Mouse (Mus musculus): Measurements from ENCODE around the gene Galm. TPM values are rescaled to one million over a fixed set of nuclear protein-coding genes. Genes with fewer than 3 reads are reported as not detected.

The Galm gene
- 10 to 100 TPM; 36.2 to 50.6 (median 42.1) TPM for polyA plus RNA-seq (2017; shearing (Covaris generic))

DNA sequence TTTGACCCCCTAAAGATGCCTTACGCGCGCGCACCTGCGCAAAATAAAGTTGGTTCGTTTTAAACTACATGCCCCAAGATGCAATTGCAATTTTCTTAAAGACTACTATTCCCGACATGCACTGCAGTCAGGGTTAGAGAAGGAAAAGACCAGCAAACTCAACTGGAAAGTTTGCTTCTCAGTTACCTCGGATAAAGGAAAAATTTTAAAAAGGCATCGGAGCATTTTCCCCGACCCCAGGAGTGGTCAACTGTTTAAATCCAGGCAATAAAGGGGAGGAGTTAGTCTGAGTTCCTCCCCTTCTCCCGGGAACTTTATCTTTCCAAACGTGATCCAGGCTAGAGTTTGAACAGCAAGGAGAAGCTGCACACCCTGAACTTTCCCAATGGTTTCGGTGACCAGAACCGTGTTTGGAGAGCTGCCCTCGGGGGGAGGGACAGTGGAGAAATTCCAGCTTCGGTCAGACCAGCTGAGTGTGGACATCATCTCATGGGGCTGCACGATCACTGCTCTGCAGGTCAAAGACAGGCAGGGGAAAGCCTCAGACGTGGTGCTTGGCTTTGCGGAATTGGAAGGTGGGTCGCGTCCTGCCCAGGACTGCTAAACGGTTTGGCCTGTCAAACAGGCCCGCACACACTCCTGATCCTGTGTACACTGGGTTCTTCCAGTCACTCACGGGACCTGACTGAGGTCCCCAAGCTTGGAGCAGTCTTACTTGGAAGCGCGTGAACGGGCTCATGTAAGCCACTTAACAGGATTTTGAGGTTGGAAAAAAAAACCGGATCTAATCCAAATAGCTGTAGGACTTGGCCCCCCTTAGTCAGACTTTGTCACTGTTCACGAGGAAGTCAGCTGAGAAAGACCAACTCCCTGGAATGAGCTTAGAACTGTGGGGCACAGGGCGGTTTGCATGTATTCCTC is at the start of gene Galm:
Gene Galm (plus strand): TSS at position 141 of the 921 bp plus-strand sequence.
- ATAC-seq, result peak; percentile 50

DNA sequence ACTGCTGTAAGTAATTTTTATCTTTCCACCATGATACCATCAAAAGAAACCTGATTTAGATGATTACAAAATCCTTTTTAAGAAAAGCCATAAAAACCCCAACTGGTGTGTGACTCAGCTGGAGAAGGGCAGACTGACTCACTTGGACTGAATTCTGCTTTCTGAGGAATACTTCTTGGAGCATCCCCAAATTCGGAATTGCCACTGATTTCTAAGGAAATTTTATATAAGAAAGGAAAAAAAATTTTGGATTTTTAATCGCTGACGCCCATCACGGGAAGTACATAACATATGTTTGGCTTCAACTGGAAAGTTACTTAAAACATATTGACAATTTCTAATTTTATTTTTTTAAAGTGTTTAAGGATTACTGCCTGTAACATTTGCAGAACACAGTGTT is 48.5 kb upstream of the Galm start:
- ATAC-seq, result no peak

DNA sequence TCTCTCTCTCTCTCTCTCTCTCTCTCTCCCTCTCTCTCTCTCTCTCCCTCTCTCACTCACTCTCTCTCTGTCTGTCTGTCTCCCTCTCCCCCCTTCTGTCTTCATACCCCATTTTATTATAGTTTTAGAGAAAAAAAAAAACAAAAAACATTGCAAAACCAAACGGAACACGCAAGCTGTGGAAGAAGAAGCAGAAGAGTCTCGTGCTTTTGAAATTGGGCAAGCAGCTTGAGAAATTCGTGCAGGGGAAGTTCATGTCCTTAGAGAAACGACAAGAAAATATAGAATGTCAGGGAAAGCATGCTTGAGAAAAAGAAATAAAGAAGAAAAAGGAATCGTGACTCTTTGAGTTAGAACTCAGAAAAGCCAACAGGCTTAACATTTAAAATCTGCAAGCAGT is 44.0 kb upstream of the Galm start:
- no peak for ATAC-seq

DNA sequence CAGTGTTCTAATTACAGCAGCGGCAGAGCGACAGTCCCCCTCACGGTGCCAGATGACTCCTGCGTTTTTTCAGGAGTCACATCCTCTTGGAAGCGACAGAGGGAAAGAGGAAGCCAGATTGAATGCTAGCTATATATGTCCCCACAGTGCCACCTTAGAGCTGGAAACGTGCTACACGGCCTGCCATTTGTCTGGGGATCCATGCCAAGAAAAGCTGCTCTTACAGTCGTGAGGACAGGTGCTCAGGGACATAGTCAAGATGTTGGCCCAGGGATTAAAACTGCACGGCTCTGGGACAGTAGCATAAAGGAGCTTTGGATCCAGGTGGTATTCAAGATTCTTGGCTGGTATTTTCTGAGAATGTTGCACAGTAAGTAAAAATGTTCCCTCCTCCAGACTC is 42.8 kb upstream of the Galm start:
- ATAC-seq, result no peak

DNA sequence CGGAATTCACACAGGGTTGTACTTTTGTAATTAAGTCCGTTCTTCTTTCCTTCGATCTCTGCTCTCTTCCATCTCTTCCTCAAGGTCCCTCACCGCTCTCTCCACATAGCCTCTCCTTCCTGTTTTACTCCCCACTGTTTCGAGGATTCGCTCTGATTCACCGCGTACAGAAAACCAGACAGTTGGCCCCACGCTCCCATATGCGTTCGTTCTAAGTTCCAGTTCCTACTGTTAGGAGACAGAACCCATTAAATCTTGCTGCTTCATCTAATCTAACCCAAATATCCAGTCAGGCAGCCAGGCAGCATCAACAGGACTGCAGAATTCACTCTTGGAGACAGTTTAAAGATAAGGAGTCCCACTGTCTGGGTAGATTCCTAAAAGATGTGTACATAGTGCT is 40.7 kb upstream of the Galm start:
- no peak for ATAC-seq

DNA sequence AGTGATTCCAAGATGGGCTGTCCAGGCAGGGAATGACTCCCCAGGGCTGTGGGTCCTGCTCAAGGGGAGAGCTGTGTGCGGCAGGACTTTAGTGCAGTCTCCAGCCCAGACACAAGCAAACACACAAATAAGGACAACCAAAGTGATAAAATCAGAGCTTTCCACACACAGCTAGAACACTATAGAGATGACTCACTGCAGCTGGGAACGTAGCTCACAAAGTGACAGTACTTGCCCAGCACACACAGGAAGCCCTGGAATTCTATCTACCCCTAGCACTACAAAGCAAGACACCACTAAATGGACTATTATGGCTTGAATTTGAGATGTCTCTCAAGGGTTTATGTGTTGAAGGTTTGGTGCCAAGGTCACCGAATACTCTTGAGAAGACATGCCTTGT is 39.1 kb upstream of the Galm start:
- no peak for ATAC-seq

DNA sequence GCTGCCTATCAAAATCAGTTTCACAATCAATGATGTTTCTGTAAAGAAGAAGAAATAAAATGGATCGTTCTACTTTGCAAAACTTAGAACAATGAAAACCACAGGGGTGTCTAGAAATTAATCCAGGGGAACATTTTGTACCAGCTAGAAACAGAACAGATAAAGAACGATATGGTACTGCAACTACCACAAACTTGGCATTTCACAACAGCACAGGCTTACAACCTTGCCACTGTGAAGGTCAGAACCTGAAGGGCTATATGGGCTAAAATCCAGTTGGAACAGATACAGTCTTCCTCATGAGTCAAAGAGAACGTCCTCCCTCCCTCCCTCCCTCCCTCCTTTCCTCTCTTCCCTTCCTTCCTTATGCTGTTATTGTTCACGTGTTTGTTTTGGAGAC is 36.7 kb upstream of the Galm start:
- no peak for ATAC-seq

DNA sequence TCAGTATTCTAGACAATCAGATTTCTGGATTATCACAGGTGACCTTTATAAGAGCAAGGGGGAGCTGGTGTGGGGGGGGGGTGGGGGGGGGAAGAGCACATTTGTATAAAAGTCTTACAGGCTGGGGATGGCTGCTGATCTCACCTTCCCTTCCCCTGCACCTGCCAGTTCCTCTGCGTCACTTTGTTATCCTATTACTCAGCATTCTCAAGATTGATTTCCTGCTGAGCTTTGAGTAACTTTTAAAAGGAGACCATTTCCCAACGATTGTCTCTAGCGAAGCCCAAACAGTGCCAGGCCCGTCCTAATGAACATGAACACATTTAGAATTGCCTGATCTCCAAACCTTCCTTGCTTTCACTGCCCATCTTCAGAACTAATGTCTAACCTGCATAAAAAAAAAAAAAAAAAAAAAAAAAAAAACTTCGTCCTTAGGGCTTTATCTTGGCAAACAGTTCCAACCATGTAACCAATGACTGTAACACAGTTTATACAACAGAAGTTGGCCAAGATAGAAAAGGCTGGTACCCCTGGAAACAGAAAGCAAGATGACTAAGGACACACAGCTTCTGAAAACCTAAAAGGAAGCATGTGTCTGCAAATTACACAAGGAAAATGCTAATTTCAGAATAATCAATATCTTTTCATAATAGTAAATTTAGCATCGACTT is 35.3 kb upstream of the Galm start:
- ATAC-seq, result peak; percentile 40

DNA sequence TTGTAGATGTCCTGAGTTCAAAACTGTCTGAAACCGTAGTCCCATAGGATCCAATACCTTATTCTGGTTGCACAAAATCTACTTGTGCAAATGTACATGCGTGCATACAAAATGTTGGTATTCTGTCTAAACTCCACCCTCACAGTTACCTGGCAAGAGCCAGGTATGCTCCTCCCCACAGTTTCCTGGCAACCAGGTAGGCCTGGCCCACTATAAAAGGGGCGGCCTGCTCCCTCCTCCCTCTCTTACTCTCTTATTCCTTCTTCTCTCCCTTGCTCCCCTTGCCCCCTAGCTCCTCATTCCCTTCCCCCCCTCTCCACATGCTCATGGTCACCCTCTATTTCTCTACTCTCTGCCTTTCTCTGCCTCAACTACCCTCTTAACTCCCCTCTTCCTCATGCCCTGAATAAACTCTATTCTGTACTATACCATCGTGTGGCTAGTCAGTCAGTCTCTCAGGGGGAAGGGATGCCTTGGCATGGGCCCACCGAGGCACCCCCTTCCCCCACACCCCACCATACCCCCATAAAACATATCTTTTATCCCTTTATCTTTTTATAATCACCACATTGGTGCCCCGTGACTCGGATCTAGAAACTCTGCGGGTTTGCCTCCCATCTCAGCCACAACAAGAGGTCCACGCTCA is 31.9 kb upstream of the Galm start:
- ATAC-seq, result no peak

DNA sequence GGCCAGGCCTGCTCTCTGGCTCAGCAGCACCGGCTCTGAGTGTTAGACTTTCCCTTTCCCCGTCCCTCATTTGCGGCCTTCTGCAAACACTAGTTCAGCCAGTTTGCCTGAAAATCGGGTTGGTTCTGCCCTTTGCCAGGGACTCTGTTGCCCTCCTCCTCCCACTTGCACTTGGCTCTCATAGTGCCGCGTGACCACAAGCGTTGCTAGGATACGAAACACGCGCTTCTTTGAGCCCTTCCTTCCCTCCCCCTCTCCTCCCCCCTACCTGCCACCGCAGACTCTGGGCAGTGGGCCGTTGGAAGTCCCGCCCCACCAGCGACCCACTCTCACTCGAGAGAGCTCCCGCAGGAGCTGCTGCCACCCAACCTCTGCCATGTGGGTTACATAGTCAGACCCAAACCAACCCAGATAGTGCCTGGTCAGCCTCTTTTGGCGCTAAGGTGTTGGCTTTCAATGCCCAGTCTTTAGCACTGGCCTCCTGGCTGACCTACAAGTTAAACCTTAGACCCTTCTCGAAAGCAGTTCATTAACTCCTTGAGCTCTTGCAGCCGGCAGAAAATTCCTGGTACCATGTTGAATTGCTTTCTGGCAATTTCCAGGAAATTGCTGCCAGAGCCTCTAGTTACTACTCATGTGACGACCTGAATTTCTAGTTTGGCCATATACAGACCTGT is 31.1 kb upstream of the Galm start:
- ATAC-seq, result peak; percentile 73

DNA sequence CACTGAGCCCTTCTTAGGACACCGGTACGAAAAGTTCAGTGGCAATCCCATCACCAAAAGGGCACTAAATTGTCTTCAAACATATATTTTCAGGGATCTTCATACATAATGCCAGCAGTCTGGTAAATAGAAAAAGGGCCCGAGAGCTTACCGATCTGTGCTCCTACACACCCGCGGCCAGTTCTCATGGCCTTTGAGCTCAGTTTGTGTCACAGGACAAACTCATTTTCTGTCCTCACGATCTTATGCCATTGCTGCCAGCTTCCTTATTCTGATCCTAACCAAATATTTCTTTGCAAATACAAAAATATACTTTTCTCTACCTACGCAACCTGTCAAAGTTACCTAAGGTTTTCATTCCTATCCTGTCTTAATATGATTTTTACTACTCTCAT is 30.6 kb upstream of the Galm start:
- ATAC-seq, result no peak

DNA sequence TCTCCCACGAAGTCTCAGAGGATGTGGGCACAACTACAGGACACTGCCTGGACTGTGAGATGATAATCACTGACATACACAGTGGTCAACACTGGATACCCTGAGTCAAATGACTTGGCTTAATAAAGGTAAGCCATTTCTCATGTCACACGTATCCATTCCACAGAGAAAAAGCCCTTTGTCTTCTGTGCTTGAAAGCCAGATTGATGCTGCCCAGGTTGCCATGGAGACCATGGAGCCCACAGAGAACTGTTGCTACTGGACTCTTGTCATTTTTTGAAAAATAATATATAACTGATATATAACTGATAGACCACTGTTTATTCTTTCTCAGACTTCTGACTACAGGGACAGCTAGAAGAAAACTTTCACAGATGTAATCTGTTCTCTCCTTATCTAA is 30.1 kb upstream of the Galm start:
- no peak for ATAC-seq

DNA sequence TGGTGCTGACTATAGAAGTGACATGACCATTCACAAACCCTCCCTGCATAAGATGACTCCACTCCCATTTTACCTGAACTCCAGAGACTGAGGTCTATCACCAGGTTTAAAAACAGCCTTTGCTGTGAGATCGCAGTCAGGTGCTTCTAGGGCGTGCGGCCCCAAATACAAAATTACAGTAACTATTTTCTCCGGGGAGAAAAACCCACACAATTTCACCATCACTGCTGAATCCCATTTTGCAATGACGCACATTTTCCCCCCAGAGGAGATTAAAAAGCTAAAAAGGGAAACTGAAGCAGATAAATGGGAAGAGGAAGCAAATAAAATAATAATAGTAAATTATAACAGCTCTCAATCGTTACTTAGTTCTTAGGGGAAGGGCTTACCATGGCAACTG is 27.4 kb upstream of the Galm start:
- ATAC-seq, result no peak

DNA sequence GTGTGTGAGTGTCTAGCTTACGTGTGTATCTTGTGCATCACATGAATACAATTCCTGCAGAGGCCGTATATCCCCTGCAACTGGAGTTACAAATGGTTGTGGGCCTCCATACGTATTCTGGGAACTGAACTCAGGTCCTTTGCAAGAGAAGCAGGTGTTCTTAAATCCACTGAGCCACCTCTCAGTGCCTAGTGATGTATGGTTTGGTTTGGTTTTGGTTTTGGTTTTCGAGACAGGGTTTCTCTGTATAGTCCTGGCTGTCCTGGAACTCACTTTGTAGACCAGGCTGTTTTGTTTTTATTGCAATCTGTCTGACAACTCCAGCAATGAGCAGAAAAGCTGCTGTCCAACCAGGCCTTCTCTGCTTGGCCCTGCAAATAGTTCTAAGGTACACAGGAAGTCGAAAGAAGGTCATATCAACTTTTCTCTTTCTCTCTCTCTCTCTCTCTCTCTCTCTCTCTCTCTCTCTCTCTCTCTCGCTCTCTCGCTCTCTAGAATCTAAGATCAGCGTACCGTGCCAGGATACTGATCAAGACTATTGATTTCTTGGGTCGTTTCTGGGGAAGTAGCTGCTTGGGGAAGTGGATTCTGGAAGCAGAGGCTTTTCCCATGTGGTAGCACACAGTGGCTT is 21.8 kb upstream of the Galm start:
- ATAC-seq, result peak; percentile 76

DNA sequence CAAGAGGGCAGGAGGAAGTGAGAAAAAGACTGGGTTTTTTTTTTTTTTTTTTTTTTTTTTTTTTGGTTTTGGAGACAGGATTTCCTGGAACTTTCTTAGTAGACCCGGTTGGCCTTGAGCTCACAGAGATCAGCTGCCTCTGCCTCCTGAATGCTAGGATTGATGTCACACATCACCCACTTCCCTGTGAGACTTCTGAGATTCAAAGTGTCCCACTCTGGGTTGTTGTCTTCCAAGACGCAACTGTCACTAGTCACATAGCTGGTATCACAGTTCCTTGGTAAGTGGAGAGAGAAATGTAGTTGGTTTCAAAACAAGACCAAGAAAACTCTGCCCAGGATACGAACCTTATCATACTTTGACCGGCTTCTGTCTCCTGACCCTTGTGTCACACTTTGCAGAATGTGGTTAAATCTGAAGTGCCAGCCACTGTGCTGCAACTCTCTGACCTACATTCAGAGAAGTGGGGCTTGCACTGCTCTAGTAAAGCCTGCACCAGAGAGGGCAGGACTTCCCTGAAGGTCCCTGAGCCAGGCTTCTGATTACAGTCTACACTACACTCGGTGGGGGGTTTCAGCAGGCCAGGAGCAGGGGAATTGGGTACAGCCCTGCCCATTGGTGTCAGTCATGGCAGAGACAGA is 14.5 kb upstream of the Galm start:
- peak; percentile 89 for ATAC-seq

DNA sequence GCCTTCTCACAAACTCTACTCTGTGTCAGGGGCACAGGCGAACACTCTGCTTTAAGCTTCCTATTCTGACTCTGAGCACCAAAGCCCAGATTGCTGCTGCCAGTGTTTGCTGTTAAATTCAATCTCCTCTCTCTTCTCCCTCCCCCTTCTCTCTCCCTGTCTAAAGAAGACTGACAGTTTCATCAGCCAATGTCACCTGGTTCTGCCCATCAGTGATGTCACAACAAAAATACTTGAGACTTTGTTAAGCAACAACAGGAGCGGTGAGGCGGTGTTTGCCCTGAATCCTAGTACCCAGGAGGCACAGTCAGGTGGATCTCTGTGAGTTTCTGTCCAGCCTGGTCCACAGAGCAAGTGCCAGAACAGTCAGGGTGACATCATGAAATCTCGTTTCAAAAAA is 13.8 kb upstream of the Galm start:
- ATAC-seq, result no peak

DNA sequence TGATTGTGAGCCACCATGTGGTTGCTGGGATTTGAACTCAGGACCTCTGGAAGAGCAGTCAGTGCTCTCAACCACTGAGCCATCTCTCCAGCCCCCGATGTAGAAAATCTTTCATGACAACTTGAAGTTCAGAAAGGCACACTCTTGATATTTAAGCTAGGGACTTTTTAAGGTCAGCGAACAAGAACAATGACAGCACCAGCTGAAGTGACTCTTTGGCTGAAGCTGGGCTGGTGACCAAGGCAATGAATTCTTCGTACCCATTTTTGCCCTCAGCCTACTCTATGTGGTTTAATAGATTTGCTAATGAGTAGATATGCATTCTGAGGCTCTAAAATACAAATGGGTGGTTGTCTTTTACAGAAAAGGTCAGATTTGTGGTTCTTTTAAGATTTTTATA is 6.9 kb upstream of the Galm start:
- ATAC-seq, result no peak

DNA sequence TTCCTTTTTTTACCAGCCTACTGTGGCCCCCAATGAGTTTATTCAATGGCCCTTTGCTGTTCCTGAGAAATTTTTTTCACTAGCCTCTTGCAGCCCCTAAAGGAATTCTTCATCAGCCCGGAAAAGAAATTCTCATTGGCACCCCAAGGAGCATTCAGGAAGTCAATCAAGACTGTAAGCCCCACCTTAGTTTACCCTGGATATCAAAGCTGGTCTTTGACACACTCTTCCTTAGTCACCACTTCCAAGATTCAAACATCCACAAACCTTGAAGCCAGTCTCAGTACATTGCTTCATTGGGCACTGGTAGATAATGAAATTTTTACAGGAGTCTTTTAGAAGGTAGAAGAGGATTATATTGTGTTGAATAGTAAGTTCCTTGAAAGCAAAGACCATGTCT is 5.4 kb upstream of the Galm start:
- ATAC-seq, result no peak

DNA sequence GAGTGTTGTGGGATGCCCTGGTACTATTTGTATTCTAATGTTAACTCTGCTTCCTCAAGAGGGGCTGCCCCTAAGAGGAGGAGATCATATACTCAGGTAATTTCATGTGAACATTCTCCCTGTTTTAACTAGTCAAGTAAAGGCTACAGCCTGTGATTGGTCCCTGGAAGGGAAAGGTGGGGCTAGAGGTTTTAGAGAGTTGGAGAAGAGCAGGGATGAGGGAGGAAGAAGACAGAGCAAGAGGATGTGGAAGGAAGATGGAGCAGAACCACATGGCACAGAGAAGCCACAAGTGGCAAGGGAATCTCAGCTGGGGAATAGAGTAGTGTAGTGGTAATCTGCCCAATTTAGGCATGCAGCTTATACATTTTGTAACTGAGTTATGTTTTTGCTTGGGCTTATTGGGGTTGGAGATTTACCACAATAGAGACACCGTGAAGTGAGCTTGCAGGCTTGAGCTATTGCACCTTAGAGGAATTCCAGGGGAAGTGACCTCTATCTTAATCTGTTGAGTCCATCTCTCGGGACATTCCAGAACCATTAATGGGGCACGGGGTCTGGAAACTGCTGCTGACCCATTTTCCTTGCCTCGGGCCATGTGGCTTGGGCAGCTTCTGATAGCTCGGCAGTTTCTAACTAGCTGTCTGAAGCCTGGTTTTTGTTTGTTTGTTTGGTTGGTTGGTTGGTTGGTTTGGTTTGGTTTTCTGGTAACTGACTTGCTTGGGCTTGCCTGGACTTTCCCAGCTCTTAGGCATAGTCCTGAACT is 2.1 kb upstream of the Galm start:
- no peak for ATAC-seq

DNA sequence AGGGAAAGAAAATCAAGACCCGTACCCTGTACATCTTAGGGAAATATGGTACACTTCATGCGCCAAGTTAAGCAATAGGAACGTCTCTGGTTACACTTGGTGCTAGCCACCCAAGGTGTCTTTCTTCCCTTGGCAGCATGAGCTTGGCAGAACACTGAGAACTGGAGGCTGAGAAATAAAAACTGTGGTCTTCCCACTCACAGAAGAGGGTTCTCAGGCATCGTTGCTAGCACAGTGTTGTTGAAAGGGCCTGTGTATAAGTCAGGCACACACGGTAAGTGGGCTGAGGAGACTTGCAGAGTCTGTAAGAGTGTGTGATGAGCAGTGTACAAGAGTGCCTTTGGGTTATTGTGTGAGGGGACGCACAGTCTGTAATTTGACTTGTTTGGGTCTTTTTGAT is 1.1 kb upstream of the Galm start:
- no peak for ATAC-seq

DNA sequence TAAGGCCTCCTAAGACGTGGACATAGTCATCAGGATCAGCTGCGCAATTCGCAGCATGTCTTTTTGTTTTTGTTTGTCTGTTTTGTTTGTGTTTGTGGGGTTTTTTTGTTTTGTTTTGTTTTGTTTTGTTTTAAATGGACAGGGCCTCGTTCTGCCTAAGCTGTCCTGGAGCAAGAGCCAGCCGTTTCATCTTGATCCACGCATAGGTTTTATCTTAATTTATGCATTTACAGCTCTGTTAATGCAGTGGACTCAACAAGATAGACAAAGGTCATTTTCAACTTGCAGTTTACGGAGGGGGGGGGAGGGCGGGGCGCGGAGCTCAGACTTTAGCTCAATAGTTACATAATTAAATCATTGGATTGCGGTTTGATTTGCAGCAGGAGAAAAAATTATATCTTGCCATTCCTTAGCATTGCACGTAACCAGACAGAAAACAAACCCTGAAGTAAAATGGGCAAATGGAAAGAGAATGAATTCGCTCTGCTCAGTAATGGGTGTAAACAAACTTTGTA is 1.3 kb downstream of the Galm start:
- no peak for ATAC-seq
